Mouse (Mus musculus) bone marrow macrophage, adult 2 months (primary cell): ENCODE measurements around the gene Zeb2.
"Not testable (repeated sequence)": the region's sequence is repeated elsewhere in the genome, so short reads cannot be mapped to it uniquely, and the experiment has no call there.

ENCODE experiments used
- CTCF ChIP-seq: IDR thresholded peaks from 2 replicates; pipeline ENCODE4 v1.5.1; 2012; ENCODE audit warnings: low read depth, mild to moderate bottlenecking, low read length, moderate library complexity
- POLR2A ChIP-seq: IDR thresholded peaks from 2 replicates; pipeline ENCODE4 v1.6.1; 2012; ENCODE audit warnings: mild to moderate bottlenecking, low read depth, low read length, borderline replicate concordance

GRCm38 (mm10) chr2:45111571-45111970, 5.6 kb downstream of the Zeb2 start:
- TF ChIP-seq CTCF, POLR2A: not testable (repeated sequence)
